Mouse (Mus musculus): ENCODE data around the gene Timm10.

- TF ChIP-seq CTCF (IDR thresholded peaks at IDR 0.05; ENCODE audit: extremely low read depth, insufficient read depth, low read length): no peak
- no peak for TF ChIP-seq POLR2A (IDR thresholded peaks at IDR 0.05; ENCODE audit: extremely low read depth, insufficient read depth, low read length)
These were observed 33.6 kb upstream of the Timm10 start for GRCm38 (mm10) chr2:84793154-84793553.

Data from cortical plate, adult 2 months (tissue).